Mouse (Mus musculus) ovary, postnatal 14 days (tissue): Measurements from ENCODE around the gene Spx.

Source experiments
- DNase-seq: peaks from one replicate; pipeline ENCODE4 v3.0.0; 2022; ENCODE audit warnings: low spot score

Spx gene

GRCm38 (mm10) chr6:142429072-142429471 is 15.8 kb downstream of the Spx start:
- no peak for DNase-seq

GRCm38 (mm10) chr6:142451381-142451780 is 38.1 kb downstream of the Spx start:
- no peak for DNase-seq

- no peak for DNase-seq
These were observed 40.1 kb downstream of the Spx start for GRCm38 (mm10) chr6:142453311-142453710.

GRCm38 (mm10) chr6:142455314-142455996 is 42.2 kb downstream of the Spx start:
- DNase-seq: no peak

- DNase-seq: no peak
These were observed 44.8 kb downstream of the Spx start for GRCm38 (mm10) chr6:142458010-142458409.

GRCm38 (mm10) chr6:142459017-142459678 is 45.9 kb downstream of the Spx start:
- DNase-seq: no peak

GRCm38 (mm10) chr6:142462194-142462593 is 49.0 kb downstream of the Spx start:
- DNase-seq: no peak
